Mouse (Mus musculus): ENCODE results near the gene Dmxl2.

DNA sequence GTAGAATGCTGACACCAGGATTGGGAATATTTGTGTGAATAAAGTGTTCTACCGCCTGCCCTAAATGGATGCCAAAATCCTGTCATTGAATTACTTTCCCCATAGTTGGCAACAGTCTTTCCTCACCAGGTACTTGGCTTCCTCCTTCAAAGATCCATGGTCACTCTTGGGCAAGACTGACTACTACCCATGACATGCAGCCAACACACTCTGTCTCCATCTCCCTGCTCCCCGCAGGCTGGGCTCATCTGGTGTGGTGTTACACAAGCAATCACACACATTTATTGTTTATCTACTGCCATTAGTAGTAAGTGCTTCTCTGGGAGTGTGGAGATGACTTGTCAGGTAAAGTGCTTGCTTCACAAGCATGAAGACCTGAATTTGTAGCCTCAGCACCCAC is 31.5 kb upstream of the Dmxl2 start:
- TF ChIP-seq CTCF (IDR thresholded peaks at IDR 0.05; ENCODE audit: borderline replicate concordance, insufficient read depth, low read depth, low read length) (no peak), POLR2A (IDR thresholded peaks at IDR 0.05; ENCODE audit: borderline replicate concordance, insufficient read depth, low read length) (no peak)

All from cerebellum, adult 2 months (tissue).